Mouse (Mus musculus): ENCODE data around the gene Wdr46.

DNA sequence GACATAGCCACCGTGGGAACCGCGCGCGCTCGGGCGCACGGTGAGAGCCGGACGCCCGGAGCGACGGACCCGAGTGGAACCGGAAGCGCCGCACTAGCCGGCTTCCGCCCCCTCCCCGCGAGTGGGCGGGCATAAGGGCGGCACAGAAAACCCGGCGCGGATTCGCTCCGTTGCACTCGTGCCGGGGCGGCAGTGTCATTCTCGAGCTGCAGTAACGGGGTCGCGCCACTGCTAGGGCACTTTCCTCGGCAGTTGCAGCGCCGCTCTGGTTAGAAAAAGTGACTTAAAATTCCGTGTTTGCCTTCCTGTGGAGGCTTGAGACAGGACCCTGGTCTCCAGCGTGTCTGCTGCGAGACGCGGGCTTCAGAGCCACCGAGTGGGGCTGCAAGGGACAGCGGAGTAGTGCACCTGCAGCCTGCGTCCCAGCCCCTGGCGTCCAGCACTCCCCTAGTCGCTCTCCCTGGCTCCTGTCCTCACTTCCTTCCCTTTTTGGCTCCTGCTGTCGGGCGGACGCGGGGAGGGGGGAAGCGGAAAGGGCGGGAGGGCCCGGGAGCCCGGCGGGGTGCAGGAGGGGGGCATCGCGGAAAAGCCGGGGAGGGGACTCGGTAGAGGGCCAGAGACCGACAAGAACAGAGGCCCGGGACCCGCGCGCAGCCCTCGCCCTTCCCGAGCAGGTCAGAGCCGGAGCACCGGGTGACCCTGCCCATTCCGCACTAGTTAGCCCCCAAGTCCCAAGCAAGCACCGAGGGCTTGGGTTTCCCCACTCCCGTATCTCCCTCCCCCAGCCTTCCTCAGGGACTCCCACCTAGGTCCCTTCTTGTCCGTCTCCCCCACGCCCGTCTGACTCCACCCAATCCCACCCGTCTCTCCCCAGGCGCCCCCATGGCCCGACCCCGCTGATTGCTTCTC lies 10.8 kb upstream of the Wdr46 start, which contains the start of gene Rgl2:
- TF ChIP-seq FLI1 (IDR thresholded peaks at IDR 0.05; ENCODE audit: low read length): no peak; the same call in 1 of the 2 replicates
- no peak for TF ChIP-seq GATA1 (IDR thresholded peaks at IDR 0.05; ENCODE audit: borderline replicate concordance, low read length)
